Mouse (Mus musculus) kidney, adult 2 months (tissue): Measurements from ENCODE around the gene Atp2c2. TPM values are rescaled to one million over a fixed set of nuclear protein-coding genes. Genes with fewer than 3 reads are reported as not detected.

Experiments
- DNase-seq: peaks from one replicate; pipeline ENCODE4 v3.0.0; 2021
- H3K27ac ChIP-seq: fragments of 200-500 bp; 2 replicates; pipeline ENCODE4 v1.5.1; 2012; ENCODE audit warnings: low read depth, low read length, control low read depth, inconsistent platforms; ENCODE audit not compliant: insufficient read depth
- H3K27me3 ChIP-seq: fragments of 200-500 bp; replicated peaks from 2 replicates; pipeline ENCODE4 v1.6.1; 2012; ENCODE audit warnings: mild to moderate bottlenecking, moderate library complexity, low read length, inconsistent platforms; ENCODE audit not compliant: control insufficient read depth, insufficient read depth
- H3K36me3 ChIP-seq: fragments of 200-500 bp; 2 replicates; pipeline ENCODE4 v1.6.1; 2012; ENCODE audit warnings: mild to moderate bottlenecking, moderate library complexity, low read length, inconsistent platforms; ENCODE audit not compliant: control insufficient read depth, insufficient read depth
- H3K4me1 ChIP-seq: fragments of 200-500 bp; 2 replicates; pipeline ENCODE4 v1.6.1; 2011; ENCODE audit warnings: low read length; ENCODE audit not compliant: control insufficient read depth, insufficient read depth
- H3K4me3 ChIP-seq: fragments of 200-500 bp; 2 replicates; pipeline ENCODE4 v1.5.1; 2011; ENCODE audit warnings: mild to moderate bottlenecking, low read depth, low read length, control low read depth; ENCODE audit not compliant: insufficient read depth
- CTCF ChIP-seq: fragments of 200-500 bp; conservative IDR thresholded peaks from 2 replicates; pipeline ENCODE4 v1.5.1; 2011; ENCODE audit warnings: low read depth, mild to moderate bottlenecking, control low read depth, low read length, moderate library complexity, mixed read lengths; ENCODE audit not compliant: insufficient read depth, insufficient read length
- POLR2A ChIP-seq: fragments of 200-500 bp; IDR thresholded peaks from one replicate; pipeline ENCODE4 v1.6.1; 2011; ENCODE audit warnings: low read depth, low read length, control low read depth
- WGBS: fragments of 180-500 bp; shearing (Covaris S2); methylation state at CpG from one replicate; pipeline ENCODE4 v1.1.7; 2018; 5-methylcytosine and 5-hydroxymethylcytosine counted together
- polyA plus RNA-seq: library from polyadenylated mRNA; depleted of rRNA; stranded (reverse); fragments of >200 nt; gene quantifications from 2 replicates; pipeline ENCODE4 v1.2.3, GENCODE M21; 2012; rRNA removed

Atp2c2 gene
- polyA plus RNA-seq, 1 experiment: 0.52 TPM

- H3K36me3 ChIP-seq: no peaks in the 10 kb centered on the region
- WGBS: 14% methylated on average over 15 of the region's 15 CpGs
- peak overlapping the region; percentile 12; the same call in 1 of the 2 replicates for H3K4me3 ChIP-seq
- TF ChIP-seq CTCF: no peak
- TF ChIP-seq POLR2A: no peak
- H3K27ac ChIP-seq: no peak overlapping the region
- H3K27me3 ChIP-seq: no peaks in the 10 kb centered on the region
- DNase-seq: peak; percentile 68
- peaks cover 6% of the 10 kb centered on the region; the same call in 1 of the 2 replicates for H3K4me1 ChIP-seq
Measured at GRCm38 (mm10) chr8:119798170-119798964, 98.6 kb downstream of the Atp2c2 start.

- Histone ChIP-seq H3K27ac (no peak overlapping the region), H3K4me3 (no peak overlapping the region), H3K27me3 (no peaks in the 10 kb centered on the region), H3K36me3 (no peaks in the 10 kb centered on the region), H3K4me1 (peaks cover 6% of the 10 kb centered on the region; the same call in 1 of the 2 replicates)
- 64% methylated on average over 2 of the region's 2 CpGs for WGBS
- DNase-seq: no peak
- TF ChIP-seq CTCF (no peak), POLR2A (no peak)
Measured at GRCm38 (mm10) chr8:119798965-119799264, 99.1 kb downstream of the Atp2c2 start.

GRCm38 (mm10) chr8:119801168-119801567, 101.4 kb downstream of the Atp2c2 start:
- Histone ChIP-seq H3K4me1 (peaks cover 6% of the 10 kb centered on the region; the same call in 1 of the 2 replicates), H3K27ac (no peak overlapping the region), H3K36me3 (no peaks in the 10 kb centered on the region), H3K27me3 (no peaks in the 10 kb centered on the region), H3K4me3 (no peak overlapping the region)
- WGBS: 40% methylated on average over 4 of the region's 4 CpGs
- DNase-seq: no peak
- TF ChIP-seq CTCF (no peak), POLR2A (no peak)

GRCm38 (mm10) chr8:119802592-119802991, 102.8 kb downstream of the Atp2c2 start:
- H3K4me1 ChIP-seq: peaks cover 9% of the 10 kb centered on the region; the same call in 1 of the 2 replicates
- H3K36me3 ChIP-seq: no peaks in the 10 kb centered on the region
- TF ChIP-seq POLR2A (no peak), CTCF (peak; percentile 34)
- no peak overlapping the region for H3K4me3 ChIP-seq
- no peak for DNase-seq
- no peak overlapping the region for H3K27ac ChIP-seq
- WGBS: 92% methylated on average over 1 of the region's 1 CpGs
- no peaks in the 10 kb centered on the region for H3K27me3 ChIP-seq

GRCm38 (mm10) chr8:119805275-119805674, 105.5 kb downstream of the Atp2c2 start:
- H3K4me3 ChIP-seq: no peak overlapping the region
- H3K27ac ChIP-seq: no peak overlapping the region
- no peak for TF ChIP-seq CTCF
- TF ChIP-seq POLR2A: no peak
- H3K27me3 ChIP-seq: no peaks in the 10 kb centered on the region
- DNase-seq: peak; percentile 36
- no peaks in the 10 kb centered on the region for H3K36me3 ChIP-seq
- WGBS: 58% methylated on average over 8 of the region's 8 CpGs
- H3K4me1 ChIP-seq: peaks cover 3% of the 10 kb centered on the region; the same call in 1 of the 2 replicates

- Histone ChIP-seq H3K36me3 (no peaks in the 10 kb centered on the region), H3K4me3 (no peak overlapping the region), H3K27ac (no peak overlapping the region), H3K4me1 (peaks cover 7% of the 10 kb centered on the region), H3K27me3 (no peaks in the 10 kb centered on the region)
- TF ChIP-seq CTCF: no peak
- TF ChIP-seq POLR2A: no peak
- 59% methylated on average over 14 of the region's 14 CpGs for WGBS
- DNase-seq: peak; percentile 54
Measured at GRCm38 (mm10) chr8:119806422-119807263, 106.8 kb downstream of the Atp2c2 start.

Other genes starting within 250 kb of the Atp2c2 start
- gene Slc38a8, start 198.3 kb upstream of the Atp2c2 start, polyA plus RNA-seq: 0.08 TPM in 1 of 2 replicates, not detected in the other
- gene Mbtps1, start 141.3 kb upstream of the Atp2c2 start, polyA plus RNA-seq: 58.0 and 67.3 TPM in 2 replicates
- 20.0 and 23.1 TPM in 2 replicates for gene Hsdl1, start 124.8 kb upstream of the Atp2c2 start, polyA plus RNA-seq
- gene Dnaaf1, start 124.8 kb upstream of the Atp2c2 start, polyA plus RNA-seq: 0.42 and 0.57 TPM in 2 replicates
- 10.2 and 12.8 TPM in 2 replicates for gene Taf1c, start 94.8 kb upstream of the Atp2c2 start, polyA plus RNA-seq
- not detected in 2 replicates for gene Adad2, start 87.3 kb upstream of the Atp2c2 start, polyA plus RNA-seq
- gene Kcng4, start 64.3 kb upstream of the Atp2c2 start, polyA plus RNA-seq: 0.56 and 0.58 TPM in 2 replicates
- 8.4 and 11.8 TPM in 2 replicates for gene Wfdc1, start 33.6 kb upstream of the Atp2c2 start, polyA plus RNA-seq
- 11.6 and 12.6 TPM in 2 replicates for gene Tldc1, start 78.4 kb downstream of the Atp2c2 start, polyA plus RNA-seq
- 427 and 463 TPM in 2 replicates for gene Cotl1, start 140.5 kb downstream of the Atp2c2 start, polyA plus RNA-seq
- 37.7 and 52.4 TPM in 2 replicates for gene Klhl36, start 162.3 kb downstream of the Atp2c2 start, polyA plus RNA-seq
- 121 and 135 TPM in 2 replicates for gene Usp10, start 210.4 kb downstream of the Atp2c2 start, polyA plus RNA-seq
- 49.7 and 53.6 TPM in 2 replicates for gene Gm20388, start 210.8 kb downstream of the Atp2c2 start, polyA plus RNA-seq